Mouse (Mus musculus) testis, postnatal 14 days (tissue): ENCODE data around the gene Cdv3.
A peak's percentile ranks its signal among the peaks of the same experiment; 100 is the strongest.

Experiments used
- DNase-seq: peaks from one replicate; pipeline ENCODE4 v3.0.0; 2021; ENCODE audit warnings: low spot score

Cdv3 gene

GRCm38 (mm10) chr9:103365290-103366247 lies at the start of gene Cdv3:
Gene Cdv3, minus strand, starts transcription at chr9:103365840.
- DNase-seq, result peak; percentile 100

GRCm38 (mm10) chr9:103413457-103413856 lies 47.8 kb upstream of the Cdv3 start:
- no peak for DNase-seq

- DNase-seq, result no peak
Observed at GRCm38 (mm10) chr9:103409119-103409518, 43.5 kb upstream of the Cdv3 start.

- DNase-seq, result no peak
Observed at GRCm38 (mm10) chr9:103408136-103408777, 42.6 kb upstream of the Cdv3 start.

- no peak for DNase-seq
Observed at GRCm38 (mm10) chr9:103403331-103403973, 37.8 kb upstream of the Cdv3 start.

- DNase-seq, result no peak
Observed at GRCm38 (mm10) chr9:103398509-103399157, 33.0 kb upstream of the Cdv3 start.

GRCm38 (mm10) chr9:103393256-103393655 lies 27.6 kb upstream of the Cdv3 start:
- no peak for DNase-seq

GRCm38 (mm10) chr9:103391796-103392372 lies 26.2 kb upstream of the Cdv3 start:
- DNase-seq, result no peak

- DNase-seq, result no peak
Observed at GRCm38 (mm10) chr9:103389261-103389660, 23.6 kb upstream of the Cdv3 start.

GRCm38 (mm10) chr9:103387011-103387653 lies 21.5 kb upstream of the Cdv3 start:
- no peak for DNase-seq

GRCm38 (mm10) chr9:103386573-103386972 lies 20.9 kb upstream of the Cdv3 start:
- DNase-seq, result no peak

- DNase-seq, result no peak
Observed at GRCm38 (mm10) chr9:103385600-103385999, 20.0 kb upstream of the Cdv3 start.

- DNase-seq, result no peak
Observed at GRCm38 (mm10) chr9:103384141-103384796, 18.6 kb upstream of the Cdv3 start.

GRCm38 (mm10) chr9:103383576-103383975 lies 17.9 kb upstream of the Cdv3 start:
- no peak for DNase-seq

- DNase-seq, result no peak
Observed at GRCm38 (mm10) chr9:103382989-103383388, 17.3 kb upstream of the Cdv3 start.

- no peak for DNase-seq
Observed at GRCm38 (mm10) chr9:103380566-103380965, 14.9 kb upstream of the Cdv3 start.

- no peak for DNase-seq
Observed at GRCm38 (mm10) chr9:103379199-103379598, 13.6 kb upstream of the Cdv3 start.

- DNase-seq, result no peak
Observed at GRCm38 (mm10) chr9:103378686-103379085, 13.0 kb upstream of the Cdv3 start.

- DNase-seq, result no peak
Observed at GRCm38 (mm10) chr9:103376346-103377320, 11.0 kb upstream of the Cdv3 start.
